Mouse (Mus musculus): ENCODE measurements at regions not wholly inside any gene's neighbourhood (a gene's known extent, or its start where the extent isn't known, plus 50 kb on each side); places are given as distances from the start of the nearest gene placed in this dataset.

DNA sequence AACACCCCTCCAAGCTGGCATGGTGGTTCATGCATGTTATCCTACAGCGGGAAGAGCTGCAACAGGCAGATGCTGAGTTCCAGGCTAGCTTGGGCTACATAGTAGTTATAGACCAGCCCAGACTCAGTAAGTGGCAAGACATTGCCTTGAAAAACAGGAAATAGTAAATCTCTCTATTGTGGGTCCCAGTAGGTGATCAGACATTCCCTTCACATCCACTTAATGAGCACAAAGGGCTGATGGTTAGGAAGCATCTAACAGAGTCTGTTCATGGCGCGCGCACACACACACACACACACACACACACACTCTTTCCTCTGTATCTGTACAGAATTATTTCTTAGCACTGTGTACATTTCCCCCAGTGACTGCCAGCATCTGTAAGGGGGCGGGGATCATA is 64.0 kb upstream of the Map1b start:
- no peak for DNase-seq (ENCODE audit: low read depth, low spot score)

DNA sequence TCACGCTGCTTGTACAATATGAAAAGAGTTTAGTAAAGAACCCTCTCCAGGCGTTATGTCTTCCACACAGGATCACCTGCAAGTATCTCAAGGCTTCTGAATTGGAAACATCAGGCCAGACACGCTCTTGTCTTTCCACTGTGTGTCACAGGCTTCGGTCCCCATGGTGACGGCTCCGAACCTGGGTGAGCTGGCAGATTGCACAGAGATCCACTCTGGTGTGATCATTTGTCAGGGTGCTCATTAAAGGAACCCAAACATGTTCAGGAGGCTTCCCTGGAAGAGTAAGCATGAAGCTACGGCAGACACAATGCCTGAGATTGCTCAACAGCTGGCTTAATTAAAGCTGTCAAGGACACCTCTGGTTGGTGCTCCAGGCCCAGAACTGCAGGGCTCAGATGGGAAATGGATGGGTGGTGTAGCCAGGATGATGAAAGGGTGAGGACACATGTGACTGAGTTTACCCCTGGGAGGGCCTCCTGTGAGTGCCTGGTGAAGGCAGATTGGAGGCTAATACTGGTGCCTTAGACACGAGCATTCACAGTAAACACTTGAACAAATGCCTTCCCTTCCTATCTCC is 63.3 kb upstream of the Map1b start:
- no peak for DNase-seq (ENCODE audit: low read depth, low spot score)

DNA sequence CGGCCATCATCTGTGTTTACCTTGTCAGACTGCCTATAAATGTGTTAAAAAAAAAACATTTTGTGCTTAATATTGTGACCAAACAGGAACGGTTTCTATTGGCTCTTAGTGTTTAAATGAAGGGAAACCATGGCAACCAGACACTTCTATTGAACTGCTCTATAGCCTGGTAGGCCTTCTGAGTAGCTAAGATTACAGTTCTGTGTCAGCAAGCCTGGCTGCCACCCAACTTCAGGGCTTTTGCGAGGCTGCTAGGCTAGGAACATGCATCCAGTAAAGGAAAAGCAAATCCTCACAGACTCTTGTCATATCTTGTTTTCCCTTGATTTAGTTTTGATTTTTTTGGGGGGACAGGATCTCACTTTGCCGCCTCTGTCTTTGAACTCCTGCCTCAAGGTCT is 61.3 kb upstream of the Map1b start:
- no peak for DNase-seq (ENCODE audit: low read depth, low spot score)

DNA sequence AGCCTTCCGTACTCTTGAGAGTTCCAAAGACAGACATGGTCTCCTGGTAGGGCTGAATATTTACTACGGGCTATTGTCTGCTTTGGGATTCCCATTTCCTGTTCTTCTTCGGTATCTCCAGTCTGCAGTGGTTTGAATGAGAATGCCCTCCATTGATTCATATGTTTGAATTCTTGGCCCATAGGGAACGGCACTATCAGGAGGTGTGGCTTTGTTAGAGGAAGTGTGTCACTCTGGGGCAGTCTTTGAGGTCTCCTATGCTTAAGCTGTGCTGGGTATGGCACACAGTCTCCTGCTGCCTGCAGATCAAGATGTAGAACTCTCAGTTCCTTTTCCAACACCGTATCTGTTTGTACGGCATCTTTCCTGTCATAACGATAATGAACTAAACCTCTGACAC is 56.7 kb upstream of the Map1b start:
- DNase-seq (ENCODE audit: low read depth, low spot score) = no peak

DNA sequence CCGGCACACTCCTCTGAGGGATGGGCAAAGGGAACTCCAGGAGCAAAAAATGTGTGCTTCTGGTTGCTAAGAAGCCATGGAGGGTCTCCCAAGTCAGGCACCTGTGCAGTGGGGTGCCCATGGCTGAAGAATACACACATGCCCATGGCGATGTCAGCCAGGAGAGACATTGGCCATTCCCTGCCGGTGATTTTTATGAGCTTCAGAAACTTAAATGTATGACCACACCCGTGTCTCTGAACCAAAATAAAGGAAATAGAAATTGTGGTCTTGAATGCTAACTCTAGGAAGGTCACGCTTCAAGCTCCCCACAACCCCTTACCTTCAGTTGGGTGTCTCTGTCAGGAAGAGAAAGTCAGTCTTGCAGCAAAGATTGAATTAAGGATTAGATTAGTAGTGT is 56.0 kb upstream of the Map1b start:
- no peak for DNase-seq (ENCODE audit: low read depth, low spot score)
